Mouse (Mus musculus) stomach, postnatal 0 days (tissue): Measurements from ENCODE around the gene Gpd2. TPM values are rescaled to one million over a fixed set of nuclear protein-coding genes. Genes with fewer than 3 reads are reported as not detected.

Experiments used
- ATAC-seq: fragments of 200-750 bp; cut with Nextera tagmentation; 2 replicates; pipeline ENCODE4 v1.8.0; 2017; ENCODE audit not compliant: low FRiP score, low TSS enrichment
- DNase-seq: peaks from one replicate; pipeline ENCODE4 v3.0.0-alpha.2; 2016; ENCODE audit warnings: low spot score
- H3K27ac ChIP-seq: fragments of 300-500 bp; sonication (generic); replicated peaks from 2 replicates; pipeline ENCODE4 v1.5.1; 2014; ENCODE audit warnings: mild to moderate bottlenecking, control low read depth
- H3K27me3 ChIP-seq: fragments of 300-500 bp; sonication (generic); 2 replicates; pipeline ENCODE4 v1.6.1; 2014; ENCODE audit warnings: low read length; ENCODE audit not compliant: control insufficient read depth, insufficient read depth
- H3K36me3 ChIP-seq: fragments of 300-500 bp; sonication (generic); 2 replicates; pipeline ENCODE4 v1.6.1; 2014; ENCODE audit warnings: low read length, mixed read lengths; ENCODE audit not compliant: control insufficient read depth, insufficient read depth
- H3K4me1 ChIP-seq: fragments of 300-500 bp; sonication (generic); replicated peaks from 2 replicates; pipeline ENCODE4 v1.6.1; 2014; ENCODE audit warnings: antibody characterized with exemption; ENCODE audit not compliant: control insufficient read depth, insufficient read depth
- H3K4me2 ChIP-seq: fragments of 300-500 bp; sonication (generic); replicated peaks from 2 replicates; pipeline ENCODE4 v1.6.1; 2014; ENCODE audit warnings: low read depth, mild to moderate bottlenecking, control low read depth, moderate library complexity
- H3K4me3 ChIP-seq: fragments of 300-500 bp; sonication (generic); 2 replicates; pipeline ENCODE4 v1.5.1; 2014; ENCODE audit warnings: low read depth, low read length, control low read depth
- H3K9ac ChIP-seq: fragments of 300-500 bp; sonication (generic); 2 replicates; pipeline ENCODE4 v1.6.1; 2014; ENCODE audit warnings: mild to moderate bottlenecking, low read length, control low read depth, mixed read lengths
- H3K9me3 ChIP-seq: fragments of 300-500 bp; sonication (generic); 2 replicates; pipeline ENCODE4 v1.6.1; 2016; ENCODE audit warnings: low read length; ENCODE audit not compliant: control insufficient read depth
- CTCF ChIP-seq: IDR thresholded peaks from 2 replicates; pipeline ENCODE4 v1.5.1; 2016; ENCODE audit warnings: antibody characterized with exemption, low read depth, mild to moderate bottlenecking, moderate library complexity
- EP300 ChIP-seq: optimal IDR thresholded peaks from 2 replicates; pipeline ENCODE3; 2016; ENCODE audit warnings: antibody characterized with exemption
- whole genome bisulfite sequencing: fragments of 180-500 bp; shearing (Covaris S2); extraction: QIAGEN DNeasy Blood & Tissue Kit; methylation state at CpG from one replicate; pipeline ENCODE4 v1.1.7; 2014; 5-methylcytosine and 5-hydroxymethylcytosine counted together
- polyA plus RNA-seq: library from polyadenylated mRNA; unstranded; fragments of >200 nt; fragmentation: Nextera tagmentation; extraction: Ambion mirVana; gene quantifications from 2 replicates; pipeline ENCODE4 v1.2.1, GENCODE M21; 2015

Gpd2 gene
- polyA plus RNA-seq, 1 experiment from 2014 or later = 33.5 TPM

DNA sequence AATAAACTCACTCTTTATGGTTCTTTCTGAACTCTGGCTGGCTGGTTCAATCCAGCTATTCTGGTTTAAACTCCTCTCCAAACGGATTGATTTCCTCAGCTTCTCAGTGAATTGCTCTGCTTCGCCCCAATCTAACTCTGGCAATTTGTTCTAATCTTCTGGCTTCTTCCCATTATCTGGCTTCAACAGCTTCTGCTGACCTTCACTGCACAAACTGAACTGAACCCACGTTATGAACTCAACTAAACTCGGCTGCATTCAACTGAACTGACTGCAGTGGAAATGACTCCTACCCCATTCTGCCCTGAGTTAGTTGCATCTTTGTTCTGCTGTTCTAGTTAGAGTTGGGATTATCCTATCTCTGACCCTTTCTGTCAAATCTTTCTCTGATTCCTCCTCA, 24.1 kb upstream of the Gpd2 start:
- Histone ChIP-seq H3K27ac (no peak overlapping the region), H3K4me3 (no peak overlapping the region), H3K4me1 (no peaks in the 10 kb centered on the region), H3K4me2 (no peak overlapping the region), H3K9ac (no peak overlapping the region), H3K36me3 (no peaks in the 10 kb centered on the region), H3K27me3 (no peaks in the 10 kb centered on the region), H3K9me3 (no peaks in the 10 kb centered on the region)
- ATAC-seq (no peak), DNase-seq (no peak)
- WGBS = 94% methylated on average over 4 of the region's 4 CpGs
- TF ChIP-seq EP300 = no peak
- TF ChIP-seq CTCF = no peak

DNA sequence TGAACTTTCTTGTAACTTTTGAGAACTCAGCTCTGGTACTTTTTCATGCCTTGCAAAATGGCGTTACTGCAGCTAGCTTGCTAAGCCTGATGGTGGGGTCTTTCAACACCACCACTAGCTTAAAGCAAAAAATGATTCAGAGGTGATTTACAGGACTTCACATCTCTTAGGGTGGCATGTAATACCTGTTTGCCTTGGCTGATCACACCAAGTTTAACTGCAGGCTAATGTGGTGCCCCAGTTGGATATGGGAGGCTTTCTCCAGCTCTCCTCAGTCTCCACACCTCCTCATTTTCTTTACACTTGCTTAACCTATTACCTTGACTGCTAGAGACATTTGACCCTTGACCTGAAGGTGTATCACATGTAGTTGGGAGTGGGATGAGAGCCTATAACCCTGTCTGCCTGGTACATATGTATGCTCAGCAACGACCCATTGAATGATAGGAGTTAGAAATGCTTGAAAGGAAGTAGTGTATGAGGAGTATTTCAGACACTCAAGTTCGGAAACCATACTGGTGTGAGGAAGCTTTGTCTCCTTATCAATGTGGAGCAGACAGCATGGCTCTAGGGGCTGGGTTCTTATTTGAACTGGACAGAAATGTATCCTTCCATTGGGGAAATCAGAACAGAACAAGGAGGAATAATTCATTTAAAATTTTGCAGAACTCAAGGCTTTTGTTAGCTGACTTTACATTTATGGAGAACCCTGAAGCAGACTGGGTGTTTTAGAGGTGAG, 14.0 kb upstream of the Gpd2 start:
- H3K4me3 ChIP-seq = no peak overlapping the region
- no peaks in the 10 kb centered on the region for H3K4me1 ChIP-seq
- H3K4me2 ChIP-seq = no peak overlapping the region
- no peak for DNase-seq
- H3K27me3 ChIP-seq = no peaks in the 10 kb centered on the region
- ATAC-seq = peak; percentile 73
- no peaks in the 10 kb centered on the region for H3K36me3 ChIP-seq
- TF ChIP-seq EP300 (no peak), CTCF (no peak)
- H3K9ac ChIP-seq = no peak overlapping the region
- no peaks in the 10 kb centered on the region for H3K9me3 ChIP-seq
- WGBS = 61% methylated on average over 3 of the region's 3 CpGs
- peak overlapping the region; percentile 49; the same call in 1 of the 2 replicates for H3K27ac ChIP-seq

- ATAC-seq (peak; percentile 87), DNase-seq (peak; percentile 37)
- WGBS = 28% methylated on average over 2 of the region's 2 CpGs
- Histone ChIP-seq H3K27me3 (no peaks in the 10 kb centered on the region), H3K9ac (no peak overlapping the region), H3K4me3 (no peak overlapping the region), H3K36me3 (no peaks in the 10 kb centered on the region), H3K4me2 (no peak overlapping the region), H3K27ac (no peak overlapping the region), H3K4me1 (no peaks in the 10 kb centered on the region), H3K9me3 (no peaks in the 10 kb centered on the region)
- no peak for TF ChIP-seq EP300
- TF ChIP-seq CTCF = no peak
Observed at GRCm38 (mm10) chr2:57225236-57225635, 12.2 kb upstream of the Gpd2 start.

DNA sequence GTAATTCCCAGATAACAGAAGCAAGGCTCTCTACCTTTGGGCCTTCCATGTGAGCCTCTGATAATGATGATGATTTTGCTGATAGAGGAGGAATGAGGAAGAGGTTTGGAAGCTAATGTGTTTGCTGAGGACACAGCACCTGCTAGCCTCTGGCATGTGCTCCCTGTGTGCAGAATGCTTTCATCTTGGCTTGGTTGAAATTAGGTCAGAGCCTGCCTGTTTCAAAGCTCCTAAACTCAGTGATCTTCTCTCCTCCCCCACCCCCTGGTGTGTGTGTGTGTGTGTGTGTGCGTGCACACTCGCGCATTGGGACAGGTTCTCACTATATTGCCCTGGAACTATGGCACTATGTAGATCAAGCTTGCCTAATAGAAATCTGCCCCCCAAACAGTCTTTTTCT, 10.0 kb upstream of the Gpd2 start:
- 92% methylated on average over 3 of the region's 3 CpGs for WGBS
- H3K36me3 ChIP-seq = no peaks in the 10 kb centered on the region
- H3K4me1 ChIP-seq = no peaks in the 10 kb centered on the region
- ATAC-seq (no peak), DNase-seq (no peak)
- H3K4me3 ChIP-seq = no peak overlapping the region
- no peak for TF ChIP-seq CTCF
- TF ChIP-seq EP300 = no peak
- no peaks in the 10 kb centered on the region for H3K9me3 ChIP-seq
- no peak overlapping the region for H3K27ac ChIP-seq
- H3K4me2 ChIP-seq = no peak overlapping the region
- no peak overlapping the region for H3K9ac ChIP-seq
- no peaks in the 10 kb centered on the region for H3K27me3 ChIP-seq

DNA sequence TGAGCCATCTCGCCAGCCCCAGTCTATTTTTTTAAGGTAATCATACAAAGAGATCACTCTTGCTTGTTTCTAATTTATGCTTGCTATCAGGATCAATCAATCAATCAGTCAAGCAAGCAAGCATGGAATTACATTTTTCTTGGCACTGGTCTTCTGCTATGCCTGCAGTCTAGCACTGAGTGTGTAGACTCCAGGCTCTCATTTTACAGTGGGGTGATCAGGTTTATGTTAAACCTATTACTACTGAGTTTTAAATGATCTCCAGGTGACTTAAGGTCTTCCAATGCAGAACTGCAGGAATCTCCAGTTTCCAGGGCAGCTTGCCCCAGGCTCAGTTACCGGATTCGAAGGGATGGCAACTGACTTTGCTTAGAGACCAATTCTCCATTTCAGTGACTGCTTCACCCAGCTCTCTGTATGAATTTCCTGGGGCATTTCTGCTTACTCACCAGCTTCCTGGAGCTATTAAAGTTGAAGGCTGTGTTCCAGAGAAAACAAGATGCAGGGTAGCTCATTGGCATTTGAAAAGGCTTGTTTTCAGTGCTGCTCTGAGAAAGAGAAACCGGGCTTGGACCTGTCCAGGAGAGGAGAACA, 7.7 kb upstream of the Gpd2 start:
- H3K4me2 ChIP-seq = no peak overlapping the region
- WGBS = 74% methylated on average over 4 of the region's 4 CpGs
- H3K4me1 ChIP-seq = no peaks in the 10 kb centered on the region
- H3K9ac ChIP-seq = no peak overlapping the region
- DNase-seq = no peak
- no peak for ATAC-seq
- no peaks in the 10 kb centered on the region for H3K27me3 ChIP-seq
- no peaks in the 10 kb centered on the region for H3K36me3 ChIP-seq
- H3K9me3 ChIP-seq = no peaks in the 10 kb centered on the region
- H3K27ac ChIP-seq = no peak overlapping the region
- no peak for TF ChIP-seq CTCF
- TF ChIP-seq EP300 = no peak
- H3K4me3 ChIP-seq = no peak overlapping the region

DNA sequence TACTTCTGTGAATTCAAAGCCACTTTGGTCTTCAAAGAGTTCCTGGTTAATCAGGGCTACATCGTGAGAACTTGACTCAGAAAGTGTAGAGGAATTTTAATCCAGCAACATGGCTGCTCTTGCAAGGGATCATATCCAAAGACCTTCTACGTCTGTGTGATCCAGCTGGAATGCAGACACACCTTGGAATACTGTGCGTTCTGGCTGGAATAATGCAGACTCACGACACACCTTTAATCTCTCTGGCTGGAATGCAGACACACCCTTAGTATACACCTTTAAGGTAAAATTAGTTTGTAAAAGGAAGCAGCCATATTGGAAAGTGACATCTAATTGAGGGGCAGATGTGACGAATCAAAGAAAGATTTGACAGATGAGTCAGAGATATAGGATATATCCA, 6.0 kb upstream of the Gpd2 start:
- DNase-seq (peak; percentile 46), ATAC-seq (peak; percentile 92)
- TF ChIP-seq EP300 (peak; percentile 56), CTCF (no peak)
- Histone ChIP-seq H3K4me3 (no peak overlapping the region), H3K4me1 (no peaks in the 10 kb centered on the region), H3K4me2 (no peak overlapping the region), H3K36me3 (no peaks in the 10 kb centered on the region), H3K27ac (no peak overlapping the region), H3K9me3 (no peaks in the 10 kb centered on the region), H3K27me3 (no peaks in the 10 kb centered on the region), H3K9ac (no peak overlapping the region)
- WGBS = 59% methylated on average over 5 of the region's 5 CpGs
